Mouse (Mus musculus): ENCODE measurements around the gene Lck.

GRCm38 (mm10) chr4:129540012-129540411 lies 33.4 kb downstream of the Lck start:
- TF ChIP-seq POLR2A (IDR thresholded peaks at IDR 0.05; ENCODE audit: insufficient read length, low read depth) (no peak), MAX (IDR thresholded peaks at IDR 0.05; ENCODE audit: low read depth) (no peak), USF1 (IDR thresholded peaks at IDR 0.05; ENCODE audit: low read depth) (no peak), POLR2AphosphoS2 (IDR thresholded peaks at IDR 0.05; ENCODE audit: insufficient read length, low read depth) (no peak), TCF12 (IDR thresholded peaks at IDR 0.05; ENCODE audit: insufficient read depth, poor library complexity, severe bottlenecking) (no peak), CEBPB (IDR thresholded peaks at IDR 0.05; ENCODE audit: insufficient read depth, poor library complexity, severe bottlenecking) (no peak), MYOD1 (IDR thresholded peaks at IDR 0.05; ENCODE audit: control insufficient read depth in 1 of 3, insufficient read length in 2 of 3, low read depth in 2 of 3) (no peak), E2F4 (IDR thresholded peaks at IDR 0.05; ENCODE audit: insufficient read depth) (no peak)

Measured in myocyte (in vitro differentiated cells).